Mouse (Mus musculus) stomach, postnatal 0 days (tissue): ENCODE results near the gene Dppa5a.

Experiments used
- CTCF ChIP-seq: IDR thresholded peaks from 2 replicates; pipeline ENCODE4 v1.5.1; 2016; ENCODE audit warnings: antibody characterized with exemption, low read depth, mild to moderate bottlenecking, moderate library complexity
- EP300 ChIP-seq: optimal IDR thresholded peaks from 2 replicates; pipeline ENCODE3; 2016; ENCODE audit warnings: antibody characterized with exemption

DNA sequence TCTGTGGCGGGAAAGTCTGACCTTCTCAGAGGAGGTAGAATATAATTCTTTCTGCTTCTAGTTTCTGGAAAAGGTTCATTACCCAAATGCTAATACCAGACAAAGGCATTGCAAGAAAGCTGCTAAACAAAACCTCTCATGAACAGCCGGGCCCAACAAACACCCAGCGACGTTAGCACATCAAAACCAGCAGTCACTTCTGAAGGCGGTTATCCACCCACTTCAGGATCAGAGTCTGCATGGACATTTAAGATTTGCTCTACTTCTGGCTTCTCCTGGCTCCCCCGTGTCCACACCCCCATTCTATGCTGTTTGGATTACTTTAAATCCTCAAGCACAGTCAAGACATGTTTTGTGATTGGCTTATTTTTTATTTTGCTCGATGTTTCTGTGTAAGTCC lies 26.6 kb upstream of the Dppa5a start:
- TF ChIP-seq CTCF, result no peak
- no peak for TF ChIP-seq EP300
